Mouse (Mus musculus): Measurements from ENCODE around the gene Prima1. TPM values are rescaled to one million over a fixed set of nuclear protein-coding genes. Genes with fewer than 3 reads are reported as not detected.

The Prima1 gene
- polyA plus RNA-seq, 1 experiment from 2014 or later, result not detected

DNA sequence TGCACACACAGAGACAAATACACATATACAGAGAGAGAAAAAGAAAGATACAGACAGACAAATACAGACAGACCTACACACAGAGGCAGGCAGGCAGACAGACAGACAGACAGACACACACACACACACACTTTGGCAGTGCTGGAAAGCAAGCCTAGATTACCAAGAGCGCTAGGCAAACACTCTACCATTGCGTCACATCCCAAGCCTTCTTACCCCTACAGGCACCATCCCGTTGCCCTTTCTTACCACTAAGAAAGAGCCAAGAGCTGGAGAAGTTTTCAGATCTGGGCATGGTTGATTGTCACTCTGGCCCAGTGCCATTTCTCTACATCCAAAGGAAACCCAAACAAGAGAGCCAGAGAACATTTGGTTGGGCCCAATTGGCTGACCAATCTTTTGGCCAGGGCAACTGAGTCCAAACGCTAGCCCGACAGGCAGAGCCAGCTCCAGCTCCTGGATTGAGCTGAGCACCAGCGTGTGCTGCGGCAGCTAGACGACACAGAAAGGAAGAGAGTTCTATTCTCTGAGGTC, 11.0 kb upstream of the Prima1 start:
- Histone ChIP-seq H3K4me3 (no peak overlapping the region), H3K4me2 (no peak overlapping the region), H3K9ac (no peak overlapping the region), H3K27me3 (no peaks in the 10 kb centered on the region), H3K4me1 (no peaks in the 10 kb centered on the region), H3K9me3 (replicated peaks) (no peaks in the 10 kb centered on the region), H3K36me3 (ENCODE audit: poor library complexity, severe bottlenecking) (no peaks in the 10 kb centered on the region), H3K27ac (no peak overlapping the region)
- ATAC-seq, result no peak
- WGBS, result 87% methylated on average over 8 of the region's 8 CpGs

DNA sequence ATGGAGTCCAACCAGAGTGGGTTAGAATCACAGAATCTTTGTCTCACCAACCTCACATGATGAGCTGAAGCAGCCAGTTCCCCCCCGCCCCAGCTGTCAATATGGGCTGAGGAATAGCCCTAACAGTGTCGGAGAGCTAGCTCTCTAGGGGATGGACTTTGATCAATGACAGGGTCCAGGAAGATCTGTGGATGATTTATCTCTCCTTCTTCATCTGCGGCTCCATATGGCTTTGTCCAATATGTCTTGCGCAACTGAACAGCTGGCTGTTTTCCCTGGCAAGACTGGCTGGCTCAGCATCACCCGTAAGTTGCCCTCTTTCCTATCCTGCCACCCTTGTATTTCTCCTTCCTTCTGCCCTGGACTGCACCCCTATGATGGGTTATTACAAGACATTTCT, 9.2 kb upstream of the Prima1 start:
- Histone ChIP-seq H3K27ac (no peak overlapping the region), H3K4me2 (no peak overlapping the region), H3K27me3 (no peaks in the 10 kb centered on the region), H3K9me3 (replicated peaks) (no peaks in the 10 kb centered on the region), H3K36me3 (ENCODE audit: poor library complexity, severe bottlenecking) (no peaks in the 10 kb centered on the region), H3K9ac (no peak overlapping the region), H3K4me3 (no peak overlapping the region), H3K4me1 (no peaks in the 10 kb centered on the region)
- 91% methylated on average over 5 of the region's 5 CpGs for WGBS
- ATAC-seq, result no peak

DNA sequence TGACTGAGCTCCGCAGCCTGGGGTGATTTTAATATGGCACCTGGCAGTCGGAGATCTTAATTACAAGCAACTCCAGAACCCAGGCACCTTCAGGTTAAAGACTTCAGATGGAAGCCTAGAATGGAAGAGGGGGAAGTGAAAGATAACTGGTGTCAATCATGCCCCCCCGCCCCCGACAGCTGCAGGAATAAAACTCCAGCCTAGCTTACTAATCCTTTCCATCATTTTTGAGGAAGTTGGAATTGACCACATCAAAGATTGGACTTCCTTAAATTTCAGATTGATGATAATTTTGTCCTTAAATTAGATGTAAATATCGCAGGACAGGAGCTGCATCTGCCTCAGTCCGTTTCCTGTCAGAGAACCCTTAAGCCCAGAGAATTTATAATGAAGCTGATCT, 8.4 kb upstream of the Prima1 start:
- Histone ChIP-seq H3K4me1 (no peaks in the 10 kb centered on the region), H3K9ac (no peak overlapping the region), H3K4me3 (no peak overlapping the region), H3K9me3 (replicated peaks) (no peaks in the 10 kb centered on the region), H3K4me2 (no peak overlapping the region), H3K27ac (no peak overlapping the region), H3K27me3 (no peaks in the 10 kb centered on the region), H3K36me3 (ENCODE audit: poor library complexity, severe bottlenecking) (no peaks in the 10 kb centered on the region)
- ATAC-seq, result no peak
- 85% methylated on average over 6 of the region's 6 CpGs for WGBS

- Histone ChIP-seq H3K27me3 (peaks cover 46% of the 10 kb centered on the region), H3K4me2 (peak overlapping the region; percentile 98), H3K9me3 (replicated peaks) (no peaks in the 10 kb centered on the region), H3K36me3 (ENCODE audit: poor library complexity, severe bottlenecking) (no peaks in the 10 kb centered on the region), H3K4me1 (peaks cover 12% of the 10 kb centered on the region), H3K9ac (peak overlapping the region; percentile 74), H3K27ac (no peak overlapping the region), H3K4me3 (peak overlapping the region; percentile 70)
- no peak for ATAC-seq
- 11% methylated on average over 11 of the region's 11 CpGs for WGBS
Measured at GRCm38 (mm10) chr12:103243041-103243440, 1.1 kb upstream of the Prima1 start.

GRCm38 (mm10) chr12:103242591-103243025, 658 bp upstream of the Prima1 start:
- Histone ChIP-seq H3K9ac (peak overlapping the region; percentile 74), H3K4me3 (peak overlapping the region; percentile 70), H3K27ac (peak overlapping the region; percentile 22; the same call in 1 of the 2 replicates), H3K9me3 (replicated peaks) (no peaks in the 10 kb centered on the region), H3K36me3 (ENCODE audit: poor library complexity, severe bottlenecking) (no peaks in the 10 kb centered on the region), H3K4me2 (peak overlapping the region; percentile 98), H3K27me3 (peaks cover 47% of the 10 kb centered on the region), H3K4me1 (peaks cover 12% of the 10 kb centered on the region)
- peak; percentile 73 for ATAC-seq
- under 1% methylated on average over 29 of the region's 34 CpGs for WGBS

- Histone ChIP-seq H3K27me3 (peaks cover 47% of the 10 kb centered on the region), H3K4me3 (peak overlapping the region; percentile 70), H3K9me3 (replicated peaks) (no peaks in the 10 kb centered on the region), H3K27ac (no peak overlapping the region), H3K36me3 (ENCODE audit: poor library complexity, severe bottlenecking) (no peaks in the 10 kb centered on the region), H3K4me2 (peak overlapping the region; percentile 98), H3K4me1 (peaks cover 12% of the 10 kb centered on the region), H3K9ac (peak overlapping the region; percentile 74)
- peak; percentile 58 for ATAC-seq
- WGBS, result 6% methylated on average over 36 of the region's 36 CpGs
Measured at GRCm38 (mm10) chr12:103241311-103242082, 453 bp downstream of the Prima1 start.

- H3K9ac ChIP-seq, result no peak overlapping the region
- WGBS, result 80% methylated on average over 7 of the region's 7 CpGs
- peaks cover 12% of the 10 kb centered on the region for H3K4me1 ChIP-seq
- no peaks in the 10 kb centered on the region for H3K9me3 ChIP-seq (replicated peaks)
- H3K4me2 ChIP-seq, result no peak overlapping the region
- H3K36me3 ChIP-seq (ENCODE audit: poor library complexity, severe bottlenecking), result no peaks in the 10 kb centered on the region
- H3K27me3 ChIP-seq, result peaks cover 37% of the 10 kb centered on the region
- no peak overlapping the region for H3K4me3 ChIP-seq
- H3K27ac ChIP-seq, result no peak overlapping the region
- no peak for ATAC-seq
Measured at GRCm38 (mm10) chr12:103238924-103239460, 3.0 kb downstream of the Prima1 start.

DNA sequence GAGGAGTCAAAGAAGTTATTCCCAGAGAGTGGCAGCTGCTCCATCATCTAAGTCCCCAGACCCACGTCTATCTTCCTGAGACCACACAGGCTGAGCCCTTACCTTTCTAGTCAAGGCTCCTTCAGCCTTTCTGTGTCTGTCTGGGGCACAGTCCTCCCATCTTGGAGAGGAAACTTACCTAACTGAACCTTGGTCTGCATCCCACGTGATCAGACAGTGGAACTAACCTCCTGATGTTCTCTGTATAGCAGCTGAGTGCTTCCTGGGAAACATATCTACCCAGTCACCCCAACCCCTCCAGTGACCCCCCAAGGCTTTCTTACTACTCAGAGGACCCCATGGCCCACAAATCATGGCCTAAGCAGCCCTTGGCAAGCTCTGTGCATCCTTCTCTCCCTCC, 6.1 kb downstream of the Prima1 start:
- H3K4me3 ChIP-seq, result no peak overlapping the region
- no peak overlapping the region for H3K27ac ChIP-seq
- no peak overlapping the region for H3K4me2 ChIP-seq
- no peak for ATAC-seq
- H3K4me1 ChIP-seq, result 0 out of 2 replicates have a peak, but pooled peaks cover 7% of the 10 kb centered on the region
- peaks cover 10% of the 10 kb centered on the region; the same call in 1 of the 2 replicates for H3K27me3 ChIP-seq
- H3K9ac ChIP-seq, result no peak overlapping the region
- H3K9me3 ChIP-seq (replicated peaks), result no peaks in the 10 kb centered on the region
- 82% methylated on average over 2 of the region's 2 CpGs for WGBS
- H3K36me3 ChIP-seq (ENCODE audit: poor library complexity, severe bottlenecking), result no peaks in the 10 kb centered on the region

GRCm38 (mm10) chr12:103235251-103235650, 6.7 kb downstream of the Prima1 start:
- Histone ChIP-seq H3K4me2 (no peak overlapping the region), H3K4me3 (no peak overlapping the region), H3K9ac (no peak overlapping the region), H3K4me1 (0 out of 2 replicates have a peak, but pooled peaks cover 7% of the 10 kb centered on the region), H3K9me3 (replicated peaks) (no peaks in the 10 kb centered on the region), H3K36me3 (ENCODE audit: poor library complexity, severe bottlenecking) (no peaks in the 10 kb centered on the region), H3K27ac (no peak overlapping the region), H3K27me3 (0 out of 2 replicates have a peak, but pooled peaks cover 5% of the 10 kb centered on the region)
- ATAC-seq, result no peak
- 71% methylated on average over 10 of the region's 10 CpGs for WGBS

- WGBS, result 90% methylated on average over 4 of the region's 4 CpGs
- H3K4me3 ChIP-seq, result no peak overlapping the region
- ATAC-seq, result no peak
- no peak overlapping the region for H3K9ac ChIP-seq
- H3K36me3 ChIP-seq (ENCODE audit: poor library complexity, severe bottlenecking), result no peaks in the 10 kb centered on the region
- no peaks in the 10 kb centered on the region for H3K9me3 ChIP-seq (replicated peaks)
- H3K27ac ChIP-seq, result no peak overlapping the region
- no peak overlapping the region for H3K4me2 ChIP-seq
- H3K4me1 ChIP-seq, result 0 out of 2 replicates have a peak, but pooled peaks cover 7% of the 10 kb centered on the region
- H3K27me3 ChIP-seq, result no peaks in the 10 kb centered on the region
Measured at GRCm38 (mm10) chr12:103229058-103229457, 12.9 kb downstream of the Prima1 start.

- H3K27ac ChIP-seq, result no peak overlapping the region
- WGBS, result 75% methylated on average over 4 of the region's 4 CpGs
- H3K4me3 ChIP-seq, result no peak overlapping the region
- no peaks in the 10 kb centered on the region for H3K27me3 ChIP-seq
- ATAC-seq, result no peak
- no peaks in the 10 kb centered on the region for H3K36me3 ChIP-seq (ENCODE audit: poor library complexity, severe bottlenecking)
- H3K9me3 ChIP-seq (replicated peaks), result no peaks in the 10 kb centered on the region
- H3K9ac ChIP-seq, result no peak overlapping the region
- H3K4me2 ChIP-seq, result no peak overlapping the region
- H3K4me1 ChIP-seq, result no peaks in the 10 kb centered on the region
Measured at GRCm38 (mm10) chr12:103226121-103226520, 15.8 kb downstream of the Prima1 start.

DNA sequence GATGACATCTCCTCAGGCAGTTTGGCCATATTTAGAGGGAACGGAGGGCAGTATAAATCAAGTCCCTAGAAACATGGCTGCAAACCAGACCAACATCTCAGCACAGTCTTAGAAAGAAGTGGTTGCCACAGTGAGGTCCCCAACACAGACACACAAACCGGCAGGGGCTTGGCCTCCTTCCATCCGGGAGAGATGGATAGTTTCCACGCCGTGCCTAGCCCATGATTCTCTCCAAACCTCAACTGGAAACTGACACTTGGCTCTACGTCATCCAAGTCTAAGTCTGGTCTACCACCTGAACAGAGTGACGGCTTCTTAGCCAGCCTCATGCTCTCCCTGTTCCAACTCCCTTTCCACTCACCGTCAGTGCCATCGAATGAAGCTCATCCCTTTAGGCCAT, 18.3 kb downstream of the Prima1 start:
- no peak overlapping the region for H3K4me2 ChIP-seq
- no peak overlapping the region for H3K27ac ChIP-seq
- no peaks in the 10 kb centered on the region for H3K36me3 ChIP-seq (ENCODE audit: poor library complexity, severe bottlenecking)
- no peaks in the 10 kb centered on the region for H3K9me3 ChIP-seq (replicated peaks)
- ATAC-seq, result no peak
- no peaks in the 10 kb centered on the region for H3K4me1 ChIP-seq
- H3K9ac ChIP-seq, result no peak overlapping the region
- no peak overlapping the region for H3K4me3 ChIP-seq
- no peaks in the 10 kb centered on the region for H3K27me3 ChIP-seq
- 94% methylated on average over 9 of the region's 9 CpGs for WGBS
